Mouse (Mus musculus) embryo, embryonic 10.5 days (tissue): Measurements from ENCODE around the gene Emg1.
A peak's percentile ranks its signal among the peaks of the same experiment; 100 is the strongest.
"Not testable (repeated sequence)": the region's sequence is repeated elsewhere in the genome, so short reads cannot be mapped to it uniquely, and the experiment has no call there.

Experiments
- DNase-seq: peaks from one replicate; pipeline ENCODE4 v3.0.0-alpha.2; 2015; ENCODE audit warnings: low spot score

Emg1 gene

DNA sequence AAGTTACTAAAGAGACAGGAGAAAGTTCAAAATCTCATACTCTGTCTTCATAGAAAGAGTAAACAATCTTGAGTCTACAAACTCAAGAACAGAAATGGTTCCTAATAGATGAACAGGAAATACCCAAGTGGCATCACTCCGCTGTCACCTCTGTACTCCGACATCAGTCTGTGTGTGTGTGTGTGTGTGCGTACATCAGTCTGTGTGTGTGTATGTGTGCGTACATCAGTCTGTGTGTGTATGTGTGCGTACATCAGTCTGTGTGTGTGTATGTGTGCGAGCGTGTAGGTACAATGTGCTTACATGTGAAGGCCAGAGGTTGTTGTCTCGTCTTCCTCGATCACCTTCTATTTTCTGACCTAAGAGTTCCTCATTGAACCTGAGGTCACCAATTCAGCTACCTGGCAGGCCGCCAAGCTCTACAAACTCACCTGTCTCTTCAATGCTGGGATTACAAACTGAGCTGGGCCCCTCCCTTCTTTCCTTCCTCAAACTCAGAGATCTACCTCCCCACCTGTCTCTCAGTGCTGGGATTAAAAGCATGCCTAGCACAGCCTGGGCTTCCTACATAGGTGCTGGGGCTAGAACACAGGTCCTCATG, 3.6 kb downstream of the Emg1 start:
- no peak for DNase-seq

DNA sequence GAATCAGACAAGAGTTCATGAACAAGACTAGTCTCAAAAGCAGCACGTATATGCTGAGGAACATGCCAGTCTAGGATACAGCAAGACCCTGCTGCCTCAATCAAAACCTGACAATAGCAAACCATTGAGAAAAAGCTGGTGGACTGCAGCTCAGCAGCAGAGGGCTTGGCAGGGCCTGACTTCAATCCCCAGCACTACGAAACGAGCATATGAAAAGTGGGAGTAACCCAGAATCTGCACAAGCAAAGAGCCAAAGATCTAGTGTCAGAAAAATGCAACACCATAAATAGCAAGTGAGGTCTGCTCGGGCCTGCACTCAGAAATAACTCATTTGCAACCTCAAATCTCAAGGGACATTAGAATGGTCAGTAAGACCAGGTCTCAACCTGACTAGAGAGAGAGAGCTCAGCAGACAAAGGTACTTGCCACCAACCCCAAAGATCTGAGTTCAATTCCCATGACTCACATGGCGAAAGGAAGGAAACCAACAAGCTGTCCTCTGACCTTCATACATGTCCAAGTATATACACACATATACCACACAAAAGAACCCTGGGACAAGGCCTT, 5.8 kb downstream of the Emg1 start:
- no peak for DNase-seq

DNA sequence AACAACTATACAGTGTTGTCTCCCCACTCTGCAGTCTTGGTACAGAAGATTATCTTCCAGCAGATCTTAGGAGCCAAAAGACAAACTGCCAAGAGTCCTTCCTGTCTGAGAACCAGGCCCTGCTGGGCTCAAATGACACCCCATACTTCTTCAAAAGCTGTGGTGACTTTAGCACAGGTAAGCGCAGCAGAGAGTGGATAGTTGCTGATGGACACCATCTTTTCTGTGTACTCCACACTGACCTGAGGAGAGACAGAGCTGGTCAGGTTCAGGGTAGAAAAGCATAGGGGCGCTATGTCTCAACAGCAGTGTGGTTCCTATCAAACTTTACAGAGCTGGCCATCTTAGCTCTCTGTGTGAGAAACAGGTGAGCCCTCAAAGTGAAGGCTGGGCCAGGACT, 7.6 kb downstream of the Emg1 start:
- DNase-seq: no peak

GRCm38 (mm10) chr6:124703789-124704188, 8.2 kb downstream of the Emg1 start:
- DNase-seq: no peak

DNA sequence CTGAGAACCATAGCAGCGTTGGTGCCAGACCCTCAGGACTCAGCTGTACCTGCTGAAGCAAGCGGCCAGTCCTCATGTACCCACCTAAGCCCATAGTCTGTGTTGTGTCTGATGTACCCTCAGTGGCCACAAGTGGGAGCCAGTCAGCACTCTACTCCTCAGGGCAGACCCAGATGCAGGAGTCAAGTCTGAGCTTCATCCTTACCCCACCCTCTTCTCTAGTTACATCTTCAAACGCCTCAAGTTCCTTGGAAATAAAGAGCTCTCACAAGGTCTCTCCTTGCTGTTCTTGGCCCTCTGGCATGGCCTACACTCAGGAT, 9.2 kb downstream of the Emg1 start:
- peak; percentile 78 for DNase-seq

DNA sequence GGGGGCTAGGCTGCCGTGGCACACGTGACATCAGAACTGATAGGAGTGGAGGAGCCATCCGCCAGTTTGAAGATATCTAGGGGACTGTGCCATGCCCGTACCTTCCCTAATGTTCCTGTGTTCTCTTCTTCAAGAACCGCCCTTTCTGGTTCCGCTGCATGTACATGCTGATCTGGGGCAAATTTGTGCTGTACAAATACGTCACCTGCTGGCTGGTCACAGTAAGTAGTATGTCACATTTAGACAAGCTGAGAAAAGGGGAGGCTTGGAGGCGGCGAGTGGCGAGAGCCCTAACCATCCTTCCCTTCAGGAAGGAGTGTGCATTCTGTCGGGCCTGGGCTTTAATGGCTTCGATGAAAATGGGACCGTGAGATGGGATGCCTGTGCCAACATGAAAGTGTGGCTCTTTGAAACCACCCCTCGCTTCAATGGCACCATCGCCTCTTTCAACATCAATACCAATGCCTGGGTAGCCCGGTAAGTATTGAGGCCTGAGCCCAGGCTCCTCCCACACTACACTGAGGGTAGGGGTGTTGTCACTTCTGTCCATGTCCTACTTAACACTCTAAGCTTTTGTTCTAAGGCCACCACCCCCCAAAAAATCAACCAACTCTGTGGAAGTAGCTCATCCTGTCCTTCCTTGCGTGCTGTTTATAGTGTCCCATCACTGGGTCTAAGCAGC, 9.7 kb downstream of the Emg1 start:
- DNase-seq: no peak

- no peak for DNase-seq
Measured at GRCm38 (mm10) chr6:124701338-124701737, 10.6 kb downstream of the Emg1 start.

- no peak for DNase-seq
Measured at GRCm38 (mm10) chr6:124699962-124700610, 11.9 kb downstream of the Emg1 start.

DNA sequence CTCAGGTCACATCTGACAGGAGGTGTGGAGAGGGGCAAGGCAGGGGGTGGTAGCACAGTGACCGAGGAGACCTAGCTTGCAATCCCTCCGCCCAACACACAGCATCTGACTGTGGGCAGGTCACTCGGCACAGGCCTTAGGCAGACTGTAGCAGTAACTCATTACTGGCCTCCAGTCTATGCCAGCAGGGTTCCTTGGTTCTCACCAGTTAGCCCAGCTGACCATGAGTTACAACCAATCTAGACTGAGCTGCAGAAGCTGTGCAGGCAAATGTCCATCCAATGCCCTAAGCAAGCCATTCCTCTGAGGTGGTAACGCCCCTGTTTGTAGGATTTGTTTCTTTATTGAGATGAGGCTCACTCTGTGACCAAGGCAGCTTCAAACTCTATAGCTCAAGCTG, 12.6 kb downstream of the Emg1 start:
- no peak for DNase-seq

DNA sequence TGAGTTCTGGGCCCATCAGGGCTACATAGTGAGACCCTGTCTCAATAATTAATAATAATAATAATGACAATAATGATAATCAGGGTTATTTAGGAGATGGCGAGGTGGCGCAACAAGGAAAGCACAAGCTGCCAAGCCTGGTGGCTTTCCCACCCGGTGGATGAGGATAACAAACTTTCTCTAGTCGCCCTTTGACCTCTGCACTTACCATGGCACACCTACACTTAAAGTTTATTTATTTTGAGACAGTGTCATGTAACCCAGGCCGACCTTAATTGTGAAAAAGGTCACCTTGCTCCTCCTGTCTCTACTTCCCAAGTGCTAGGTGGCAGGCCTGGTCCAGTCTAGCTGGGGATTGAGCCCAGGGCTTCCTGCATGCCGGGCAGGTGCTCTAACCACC, 13.2 kb downstream of the Emg1 start:
- no peak for DNase-seq

DNA sequence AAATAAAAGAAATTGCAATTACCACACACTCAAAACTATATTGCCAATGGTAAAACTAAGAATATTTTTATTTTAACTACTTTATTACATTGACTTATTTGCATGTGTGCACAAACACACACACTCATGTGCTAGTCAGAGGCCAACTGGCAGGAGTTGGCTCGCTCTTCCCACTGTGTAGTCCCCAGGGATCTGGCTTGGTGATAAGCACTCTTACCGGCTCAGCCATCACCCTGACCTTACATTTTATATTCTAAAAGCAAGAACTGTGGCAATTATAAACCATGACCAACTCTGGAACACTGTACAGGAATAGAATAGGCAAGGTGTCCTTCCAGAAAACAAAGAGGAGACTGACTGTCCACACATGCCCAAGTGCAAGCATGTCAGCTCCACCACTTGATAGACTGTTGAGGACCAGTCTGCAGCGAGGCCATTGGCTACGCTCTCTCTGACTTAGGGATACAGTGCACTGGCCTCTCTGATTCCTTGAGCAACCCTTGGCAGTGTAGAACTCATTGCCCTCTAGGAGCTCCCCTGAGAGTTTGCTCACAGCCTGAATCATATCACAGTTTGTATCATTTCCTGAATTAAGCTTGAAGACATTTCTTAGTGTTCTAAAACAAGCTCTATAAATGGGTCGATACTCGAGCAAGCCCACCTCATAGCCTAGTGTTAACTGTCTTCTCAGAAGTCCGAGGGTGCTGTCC, 15.4 kb downstream of the Emg1 start:
- no peak for DNase-seq

DNA sequence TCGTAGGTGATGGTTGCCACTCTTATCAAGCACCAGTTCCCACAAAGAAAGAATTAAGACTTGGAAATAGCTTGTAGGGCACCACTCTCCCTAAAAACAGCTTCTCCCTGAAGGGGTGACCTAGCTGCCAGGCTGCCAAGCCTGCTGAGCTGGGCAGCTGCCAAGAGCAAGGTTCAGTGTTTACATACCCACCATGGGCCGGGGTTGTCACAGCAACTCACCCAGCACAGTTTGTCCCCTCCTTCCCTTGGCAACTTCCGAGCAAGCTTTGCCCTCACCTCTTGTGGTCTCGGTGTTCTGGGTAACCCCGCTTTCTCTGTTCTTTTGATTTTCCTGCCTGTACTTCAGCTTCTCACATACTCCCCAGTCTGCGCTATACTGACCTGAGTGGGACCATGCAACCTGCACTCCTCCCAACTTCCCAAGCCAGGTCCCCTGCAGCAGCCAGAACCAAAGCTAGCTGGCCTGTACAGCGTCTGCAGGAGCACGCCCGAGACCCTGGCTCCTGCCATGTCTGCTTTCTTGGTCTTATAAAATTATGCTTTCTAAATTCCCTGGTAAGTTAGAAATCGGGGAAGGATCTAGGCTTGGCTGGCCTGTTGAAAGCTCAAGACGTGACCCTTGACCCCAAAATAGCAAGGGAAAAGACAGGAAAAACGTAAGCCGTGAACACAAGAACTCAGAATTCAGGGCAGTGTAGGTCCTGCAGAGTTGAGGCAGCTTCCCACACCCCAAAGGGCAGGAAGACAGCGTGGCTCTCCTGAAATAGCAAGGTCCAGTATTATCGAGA, 17.6 kb downstream of the Emg1 start:
- no peak for DNase-seq

DNA sequence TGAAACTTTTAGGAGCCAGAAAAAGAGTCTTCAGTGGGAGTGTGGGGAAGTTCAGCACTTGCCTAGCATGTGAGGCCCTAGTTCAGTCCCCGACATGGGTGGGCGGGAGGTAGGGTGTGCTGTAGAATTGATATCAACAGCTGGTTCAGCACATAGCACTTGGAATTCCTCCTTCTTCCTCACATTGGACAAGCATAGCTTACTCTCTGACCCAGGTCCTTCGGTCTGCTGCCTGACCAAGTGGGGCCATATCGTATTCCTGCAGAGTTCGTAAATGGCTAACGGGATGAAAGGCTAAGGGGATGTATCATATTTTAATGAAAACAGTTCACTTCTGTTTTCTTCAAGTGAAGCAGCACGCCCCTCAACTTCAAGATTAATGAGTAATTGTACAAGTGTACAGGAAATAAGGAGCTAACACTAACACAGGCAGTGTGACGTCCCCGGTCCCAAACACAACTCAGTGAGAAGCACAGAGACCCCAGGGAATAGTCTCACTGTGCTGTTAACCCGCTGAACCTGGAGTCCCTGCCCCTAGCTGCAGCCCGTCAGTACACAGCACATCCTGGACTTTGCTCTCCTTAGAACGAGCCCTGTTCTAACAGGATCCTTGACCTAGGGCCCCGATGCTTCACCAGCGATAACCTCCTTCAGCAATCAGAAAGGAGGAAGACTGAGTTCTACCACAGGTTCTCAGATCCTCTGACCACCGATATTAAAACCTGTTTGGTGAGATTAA, 18.6 kb downstream of the Emg1 start:
- DNase-seq: peak; percentile 22

DNA sequence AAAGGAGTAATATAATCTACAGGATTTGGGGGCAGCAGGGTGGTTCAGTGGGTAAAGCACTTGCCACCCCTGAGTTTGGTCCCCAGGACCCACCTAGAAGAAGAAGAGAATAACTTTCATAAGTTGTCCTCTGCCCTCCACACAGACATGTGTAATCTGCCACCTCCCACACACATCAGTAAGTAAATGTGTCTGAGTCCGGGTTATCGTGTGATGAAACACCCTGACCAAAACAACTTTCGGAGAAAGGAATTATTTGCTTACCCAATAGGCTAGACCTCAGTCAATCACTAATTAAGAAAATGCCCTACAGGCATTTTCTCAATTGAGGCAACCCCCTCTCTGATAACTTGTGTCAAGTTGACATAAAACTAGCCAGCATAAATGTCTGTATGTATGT, 21.5 kb downstream of the Emg1 start:
- DNase-seq: no peak

GRCm38 (mm10) chr6:124689011-124689410, 23.0 kb downstream of the Emg1 start:
- no peak for DNase-seq

GRCm38 (mm10) chr6:124688151-124688758, 23.7 kb downstream of the Emg1 start:
- DNase-seq: no peak

GRCm38 (mm10) chr6:124686644-124687043, 25.3 kb downstream of the Emg1 start:
- DNase-seq: not testable (repeated sequence)

- no peak for DNase-seq
Measured at GRCm38 (mm10) chr6:124685606-124686386, 26.2 kb downstream of the Emg1 start.

GRCm38 (mm10) chr6:124683591-124684417, 28.2 kb downstream of the Emg1 start:
- DNase-seq: no peak
